Mouse (Mus musculus): Measurements from ENCODE around the gene Slc29a3.

Slc29a3 gene

DNA sequence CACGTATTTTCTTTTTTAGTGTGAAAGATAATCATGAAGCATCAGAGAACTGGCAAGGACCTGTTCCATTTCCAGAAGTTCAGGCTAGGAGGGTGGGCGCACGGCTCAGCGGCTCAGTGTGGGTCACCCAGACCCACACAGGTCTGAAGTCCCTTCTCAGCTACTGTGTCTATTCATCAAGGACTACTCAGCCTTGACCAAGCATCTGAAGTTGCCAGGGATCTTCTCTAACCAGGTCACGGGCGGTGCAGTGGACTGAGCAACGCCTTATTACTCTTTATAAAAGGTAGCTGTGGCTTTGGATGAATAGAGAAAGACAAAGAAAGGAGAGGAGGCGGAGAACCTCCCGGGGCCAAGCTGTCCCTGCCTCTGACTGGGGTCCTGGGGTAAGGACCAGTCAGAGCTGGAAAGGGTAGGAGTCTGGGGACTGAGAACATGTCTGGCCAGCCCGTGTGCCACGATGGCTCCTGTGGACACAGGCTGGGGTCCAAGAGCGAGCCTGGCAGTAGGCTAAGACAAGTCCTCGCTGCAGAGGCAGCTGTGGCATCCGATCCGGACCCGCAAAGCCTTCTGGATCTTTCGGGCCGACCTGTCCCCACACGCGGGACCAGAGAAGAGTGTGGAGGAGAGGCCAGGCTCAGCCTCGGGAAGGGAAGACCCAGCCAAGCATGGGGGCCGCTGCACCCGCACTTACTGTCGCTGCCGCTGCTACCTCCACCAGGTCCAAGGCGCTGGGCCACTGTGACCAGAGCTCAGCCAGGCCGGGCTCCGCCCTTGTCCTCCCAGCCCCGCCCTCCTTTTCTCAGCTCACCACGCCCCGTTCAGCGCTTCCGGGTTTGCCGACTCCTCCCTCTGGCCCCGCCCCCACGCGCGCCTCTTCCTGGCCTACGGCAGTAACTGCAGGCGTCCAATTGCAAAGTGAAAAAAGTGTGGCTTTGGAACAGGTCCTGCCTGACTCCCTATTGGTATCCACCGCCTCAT, at the start of gene Slc29a3:
Gene Slc29a3 (minus strand): TSS at position 755 of the 981 bp plus-strand sequence.
- DNase-seq (ENCODE audit: low spot score): peak; percentile 98

DNA sequence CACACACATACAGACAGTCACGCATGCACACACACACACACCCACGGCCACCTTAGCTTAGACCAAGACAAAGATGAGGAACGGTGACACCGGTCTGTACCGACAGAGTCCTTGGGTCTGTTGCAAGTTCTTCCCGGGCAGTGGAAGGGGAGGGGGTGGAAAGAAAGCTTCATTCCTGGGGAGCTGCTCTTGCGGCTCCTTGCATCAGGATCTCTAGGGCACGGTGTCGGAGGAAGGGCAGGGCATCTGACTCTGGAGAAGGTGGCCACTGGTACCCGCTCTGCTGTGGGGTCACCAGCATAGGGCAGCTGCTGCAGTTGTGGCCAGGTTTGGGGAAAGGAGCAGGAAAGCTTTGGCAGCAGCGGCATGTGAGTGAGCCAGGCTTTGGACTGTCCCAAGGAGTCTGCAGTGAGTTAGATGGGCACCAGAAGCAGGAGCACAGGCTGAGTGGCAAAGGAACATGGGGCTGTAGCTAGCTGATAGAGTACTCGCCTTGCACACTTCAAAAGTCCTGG, 49.4 kb upstream of the Slc29a3 start:
- no peak for DNase-seq (ENCODE audit: low spot score)

DNA sequence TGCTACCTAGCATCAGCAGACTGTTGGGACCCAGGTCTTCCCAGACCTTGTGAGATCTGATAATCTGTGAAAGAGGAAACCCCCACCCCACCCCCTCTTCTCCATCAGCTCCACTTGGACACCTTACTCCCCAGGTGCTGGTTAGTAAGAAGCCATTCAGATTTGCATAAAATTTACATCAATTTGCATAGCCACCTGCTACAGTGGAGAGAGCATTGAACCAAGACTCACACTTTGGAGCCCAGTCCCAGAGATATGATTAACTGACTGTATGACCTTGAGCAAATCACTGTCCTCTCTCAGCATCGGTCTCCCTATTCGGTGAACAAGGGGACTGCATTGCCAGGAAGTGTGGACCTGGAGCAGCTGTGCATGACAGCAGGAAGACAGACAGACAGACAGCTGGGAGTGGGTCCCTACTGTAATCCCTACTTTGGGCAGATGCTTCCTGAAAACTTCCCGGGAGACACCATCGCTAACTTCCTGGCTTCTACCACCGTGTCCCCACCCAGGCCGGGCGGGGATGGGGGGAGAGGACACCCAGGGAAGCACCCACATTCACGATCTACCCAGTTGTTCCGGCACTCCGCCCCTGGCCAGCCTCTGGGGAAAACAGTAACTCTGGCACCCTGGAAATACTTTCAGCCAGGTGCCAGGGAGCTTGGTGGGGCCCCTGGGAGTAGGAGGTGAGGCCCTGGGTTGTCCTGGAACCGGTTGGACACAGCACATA, 48.7 kb upstream of the Slc29a3 start:
- DNase-seq (ENCODE audit: low spot score): no peak

DNA sequence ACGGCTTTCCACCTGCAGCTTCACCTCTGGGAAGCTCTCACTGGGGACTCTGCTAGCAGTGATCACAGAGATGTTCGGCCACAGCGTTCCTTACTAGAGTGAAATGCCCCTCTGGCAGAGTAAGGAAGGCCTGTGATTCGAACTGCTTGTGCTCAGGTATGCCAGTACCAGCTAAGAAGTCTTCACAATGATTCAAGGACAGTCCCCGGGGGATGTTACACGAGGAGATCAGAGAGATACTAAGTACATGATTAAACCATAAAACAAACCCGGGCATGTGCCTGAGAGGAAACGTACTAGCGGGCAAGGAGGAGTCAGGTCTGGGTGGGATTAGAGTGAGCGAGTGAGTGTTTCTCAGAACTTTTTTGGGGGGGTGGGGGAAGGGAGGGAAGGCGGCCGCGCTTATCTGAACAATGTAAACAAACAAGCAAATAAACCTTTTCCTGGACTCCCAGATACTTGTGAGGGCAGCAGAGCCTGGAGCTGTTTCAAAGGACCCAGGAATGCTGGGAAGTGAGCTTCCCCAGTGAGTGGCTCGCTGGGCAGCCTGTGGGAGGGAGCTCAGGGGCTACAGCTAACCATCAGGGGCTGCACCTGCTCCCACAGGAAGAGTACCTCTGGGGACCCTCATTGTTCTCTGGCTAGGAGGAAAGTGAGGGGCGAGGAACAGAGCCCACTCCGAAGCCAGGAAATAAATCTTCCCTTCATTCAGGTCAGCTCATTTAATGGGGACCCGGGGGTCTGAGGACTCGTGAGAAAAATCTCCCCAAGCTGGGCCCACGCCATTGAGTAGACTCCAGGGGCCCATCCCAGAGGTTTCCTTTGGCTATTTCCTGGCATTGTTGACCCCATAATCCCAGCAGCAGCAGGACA, 47.9 kb upstream of the Slc29a3 start:
- no peak for DNase-seq (ENCODE audit: low spot score)

DNA sequence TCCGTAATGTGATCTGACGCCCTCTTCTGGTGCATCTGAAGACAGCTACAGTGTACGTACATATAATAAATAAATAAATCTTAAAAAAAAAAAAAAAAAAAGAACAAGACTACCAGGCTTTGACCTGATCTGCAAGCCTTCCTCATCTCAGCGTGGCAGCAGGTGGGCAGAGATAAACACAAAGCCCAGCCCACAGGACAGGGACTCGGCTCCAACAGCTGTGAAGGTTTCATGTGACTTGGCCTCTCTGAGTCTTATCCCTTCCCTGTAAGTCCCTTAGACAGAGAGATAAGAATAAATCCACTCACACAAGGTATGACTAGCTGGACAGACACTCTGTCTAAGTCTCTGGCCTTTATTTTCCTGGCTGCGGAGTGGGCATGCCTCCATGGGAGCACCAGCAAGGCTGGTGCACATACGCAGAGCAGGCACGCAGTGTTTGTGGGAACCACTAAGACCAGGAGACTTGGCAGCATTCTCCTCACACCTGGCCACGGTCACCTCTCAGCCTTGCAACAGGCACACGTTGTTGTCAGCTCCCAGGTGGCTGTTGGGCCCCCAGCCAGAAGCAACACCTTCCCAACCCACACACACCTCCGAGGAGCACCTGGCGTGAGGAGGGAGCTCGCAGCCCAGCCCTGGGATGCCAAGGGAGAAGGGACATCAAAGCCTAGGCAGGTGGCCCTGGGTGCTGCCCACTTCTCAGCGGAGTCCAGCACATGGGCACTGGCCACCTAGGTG, 45.3 kb upstream of the Slc29a3 start:
- DNase-seq (ENCODE audit: low spot score): no peak

DNA sequence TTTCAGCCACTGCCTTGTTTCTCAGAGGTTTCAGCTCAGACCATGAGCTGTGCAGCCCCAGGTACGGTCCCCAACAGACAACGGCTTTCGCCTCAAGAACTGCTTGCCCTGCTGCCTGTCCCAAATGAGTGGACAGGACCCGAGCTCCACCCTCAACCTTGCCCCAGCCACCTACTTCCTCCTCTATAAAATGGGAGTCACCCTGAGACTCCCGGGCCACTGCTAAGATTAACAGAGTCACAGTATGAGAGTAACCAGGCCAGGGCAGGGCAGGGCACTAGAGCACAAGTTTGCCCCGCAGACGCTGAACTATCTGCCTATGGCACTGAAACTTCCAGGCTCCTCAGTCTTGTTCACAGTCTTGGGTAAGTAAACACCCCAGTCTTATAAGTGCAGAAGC, 43.9 kb upstream of the Slc29a3 start:
- no peak for DNase-seq (ENCODE audit: low spot score)

DNA sequence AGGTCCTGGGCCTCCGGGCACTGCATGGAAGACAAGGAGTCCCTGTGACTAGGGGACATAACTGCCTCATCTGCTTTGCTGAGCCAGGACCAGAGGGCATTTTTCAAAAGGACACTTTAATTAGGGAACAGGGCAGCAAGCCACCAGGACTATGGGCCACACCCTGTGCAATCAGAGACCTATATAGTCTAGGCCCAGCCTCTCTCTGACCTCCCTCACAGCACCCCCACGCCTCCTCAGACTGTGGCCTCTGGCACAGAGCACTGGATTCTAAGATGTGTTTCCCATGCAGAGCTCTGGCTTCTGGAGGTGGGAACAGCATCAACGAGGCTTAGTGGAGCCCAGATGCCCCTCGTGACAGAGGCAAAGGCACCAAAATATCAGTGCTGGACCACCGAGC, 43.4 kb upstream of the Slc29a3 start:
- no peak for DNase-seq (ENCODE audit: low spot score)

DNA sequence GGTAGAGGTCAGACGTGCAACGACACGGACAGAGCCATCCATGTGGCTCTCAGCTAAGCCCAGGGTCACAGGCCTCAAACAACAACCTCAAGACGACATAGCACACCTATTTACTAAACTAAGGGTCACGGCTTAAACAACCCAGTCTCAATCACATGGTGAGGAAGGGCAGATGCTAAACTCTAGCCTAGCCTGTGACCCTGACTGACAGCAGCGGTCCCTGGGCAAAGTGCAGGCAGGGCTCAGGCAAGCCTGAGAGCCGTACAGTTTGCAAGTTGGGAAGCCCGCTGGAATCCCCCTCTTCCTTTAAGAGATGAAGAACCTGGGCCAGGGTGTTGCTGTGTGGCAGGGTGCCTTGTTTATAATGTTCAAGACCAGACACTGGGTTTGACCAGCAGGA, 42.2 kb upstream of the Slc29a3 start:
- no peak for DNase-seq (ENCODE audit: low spot score)

DNA sequence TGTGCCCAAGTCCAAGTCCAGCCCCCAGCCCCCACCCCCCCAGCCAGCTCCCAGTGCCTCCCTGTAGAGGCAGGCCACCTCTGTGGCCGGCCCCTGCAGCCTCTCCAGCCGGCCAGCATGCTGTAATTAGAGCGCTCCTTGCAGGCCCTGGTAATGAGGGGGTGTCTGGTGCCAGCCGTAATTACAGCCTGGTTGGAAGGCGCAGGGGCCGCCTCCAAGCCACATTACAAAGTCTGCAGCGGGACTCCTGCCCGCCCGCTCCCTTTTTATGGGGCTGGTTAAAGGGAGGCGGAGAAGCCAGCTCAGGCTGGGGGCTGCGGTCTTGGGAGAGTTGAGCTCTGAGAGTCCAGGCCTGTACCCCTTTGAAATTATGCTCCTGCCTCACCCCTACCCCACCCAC, 41.8 kb upstream of the Slc29a3 start:
- DNase-seq (ENCODE audit: low spot score): peak; percentile 69

DNA sequence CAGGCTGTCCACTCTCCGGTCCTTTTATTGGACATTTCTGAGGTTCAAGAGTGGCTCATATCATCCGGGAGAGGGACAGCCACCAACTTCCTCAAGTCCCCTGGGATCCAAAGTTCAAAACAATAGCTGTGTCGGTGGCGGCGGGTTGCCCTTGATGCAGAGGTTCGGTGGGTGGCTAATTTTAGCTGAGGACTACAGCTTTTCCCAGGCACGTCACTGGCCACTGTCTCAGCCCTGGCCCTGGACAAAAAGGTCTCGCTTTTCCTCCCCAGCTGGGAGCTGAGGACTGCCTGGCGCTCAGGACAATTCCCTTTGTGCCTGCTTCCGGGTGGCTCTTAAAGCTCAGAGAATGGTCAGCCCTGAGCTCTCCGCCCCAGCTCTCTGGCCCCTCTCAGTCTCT, 40.2 kb upstream of the Slc29a3 start:
- DNase-seq (ENCODE audit: low spot score): no peak

DNA sequence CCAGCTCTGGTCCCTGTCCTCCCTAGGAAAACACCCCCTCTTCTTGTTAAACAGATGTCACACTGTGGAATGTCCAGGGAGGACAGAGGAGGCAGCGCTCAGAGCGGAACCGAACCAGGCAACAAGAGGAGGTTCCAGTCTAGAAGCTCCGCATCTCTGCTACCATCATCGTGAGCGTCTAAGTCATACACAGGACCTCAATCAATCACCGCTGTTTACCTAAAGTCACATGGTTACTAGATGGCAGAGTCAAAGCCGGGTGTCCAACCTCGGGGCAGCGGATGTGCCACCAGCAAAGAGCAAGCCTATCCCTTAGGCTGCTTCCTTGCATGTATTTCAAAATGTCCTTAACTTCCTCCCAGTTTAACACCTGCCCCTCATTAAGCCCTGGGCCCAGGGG, 39.8 kb upstream of the Slc29a3 start:
- no peak for DNase-seq (ENCODE audit: low spot score)

DNA sequence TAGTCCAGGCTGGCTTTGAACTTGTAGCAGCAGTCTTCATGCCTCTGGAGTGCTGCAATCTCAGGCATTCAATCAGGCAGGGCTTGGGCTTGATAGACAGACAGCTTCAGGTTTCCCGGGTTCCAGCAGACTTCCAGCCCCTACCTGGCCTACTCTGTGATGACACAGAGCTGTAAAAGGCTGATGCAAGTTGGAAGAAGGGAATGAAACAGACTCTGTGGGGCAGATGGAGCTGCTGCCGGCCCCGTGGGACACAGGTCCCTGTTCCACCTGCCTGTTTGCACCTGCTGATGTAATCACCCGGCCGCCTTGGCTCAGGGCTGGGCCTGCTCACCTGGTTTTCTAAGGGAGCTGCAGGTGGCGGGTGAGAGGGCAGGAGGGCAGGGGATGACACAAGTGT, 38.3 kb upstream of the Slc29a3 start:
- DNase-seq (ENCODE audit: low spot score): no peak

DNA sequence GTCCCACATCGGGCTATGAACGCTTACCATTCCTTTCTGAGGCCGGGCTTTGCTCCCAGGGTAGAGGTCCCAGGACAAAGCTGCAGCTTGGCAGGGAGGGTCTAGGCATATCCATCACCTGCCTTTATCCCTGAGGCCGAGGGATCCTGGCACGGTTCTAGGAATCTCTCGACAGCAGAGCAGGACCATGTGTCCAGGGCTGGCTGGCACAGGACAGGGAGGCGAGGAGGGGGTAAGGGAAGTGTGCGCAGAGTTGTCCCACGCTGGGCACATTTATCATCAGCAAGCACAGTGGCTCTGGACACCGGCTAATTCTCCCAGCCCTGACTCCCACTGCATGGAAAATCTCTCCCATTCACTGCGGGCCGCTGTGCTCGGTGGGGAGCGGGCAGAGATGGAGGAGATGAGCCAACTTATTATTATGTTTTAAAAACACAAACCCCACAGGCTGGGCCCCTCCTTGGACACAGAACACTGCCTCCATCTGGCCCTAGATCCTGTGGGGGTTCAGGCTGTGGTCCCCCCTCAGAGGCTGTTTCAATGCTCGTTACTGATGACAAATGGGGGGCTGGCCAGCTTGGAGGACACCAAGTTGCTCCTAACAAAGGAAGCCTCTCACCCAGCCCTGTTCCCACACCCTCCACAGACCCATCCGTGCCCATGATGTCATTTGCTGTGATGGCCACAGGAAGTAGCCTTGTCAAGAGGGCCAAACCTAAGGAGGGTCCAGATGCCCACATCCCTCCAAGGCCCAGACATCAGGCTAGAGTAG, 34.9 kb upstream of the Slc29a3 start:
- no peak for DNase-seq (ENCODE audit: low spot score)

DNA sequence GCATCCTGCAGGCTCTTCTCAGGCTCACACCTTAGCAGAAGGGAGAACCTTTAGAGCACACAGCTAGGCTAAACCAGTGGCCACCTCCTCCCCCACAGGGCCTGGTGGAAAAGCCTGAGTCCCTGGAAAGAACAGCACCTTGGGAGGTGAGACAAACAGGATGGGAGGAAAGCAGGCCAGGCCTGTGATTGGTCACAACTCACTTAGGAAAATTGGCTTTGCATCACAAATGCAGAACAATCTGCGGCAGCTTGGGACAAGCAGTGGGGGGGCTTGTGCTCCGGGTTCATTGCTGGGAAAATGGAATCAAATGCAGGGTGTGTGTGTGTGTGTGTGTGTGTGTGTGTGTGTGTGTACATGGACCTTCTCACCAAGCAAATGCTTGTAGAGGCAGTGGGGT, 31.0 kb upstream of the Slc29a3 start:
- no peak for DNase-seq (ENCODE audit: low spot score)

DNA sequence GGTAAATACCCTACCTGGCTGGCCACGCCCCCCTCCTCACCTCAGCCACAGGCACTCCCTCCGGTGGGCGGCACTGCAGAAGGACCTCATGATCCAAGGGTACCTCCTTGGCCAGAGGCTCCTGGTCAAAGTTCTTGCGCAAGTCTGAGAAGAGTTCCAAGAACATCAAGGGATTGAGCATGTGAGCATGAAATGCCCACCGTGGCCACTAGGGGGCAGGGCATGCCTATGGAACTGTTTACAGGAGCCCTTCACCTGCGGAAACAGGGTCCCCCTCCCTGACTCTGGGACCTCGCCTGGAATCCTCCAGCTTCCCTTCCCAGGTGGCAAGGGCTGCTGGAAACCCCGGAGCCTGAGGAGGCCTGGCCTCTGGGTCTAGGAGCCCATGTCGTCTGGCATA, 27.0 kb upstream of the Slc29a3 start:
- peak; percentile 92 for DNase-seq (ENCODE audit: low spot score)

DNA sequence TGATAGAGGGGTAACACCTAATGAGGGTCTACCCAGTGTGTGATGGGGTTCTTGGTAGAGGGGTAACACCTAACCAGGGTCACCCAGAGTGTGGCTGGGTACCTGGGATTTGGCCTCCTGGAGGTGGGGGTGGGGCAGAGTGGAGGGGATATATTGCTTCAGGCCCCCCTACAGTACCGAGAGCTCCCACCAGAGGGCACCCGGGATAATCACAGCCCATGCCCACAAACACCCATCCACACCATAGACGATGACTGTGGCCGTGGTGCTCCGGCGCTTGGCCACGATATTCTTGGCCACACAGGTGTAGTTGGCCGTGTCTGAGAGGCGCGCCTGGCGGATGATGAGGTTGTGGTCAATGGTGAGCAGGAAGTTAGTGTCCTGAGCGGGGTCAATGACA, 25.9 kb upstream of the Slc29a3 start:
- DNase-seq (ENCODE audit: low spot score): peak; percentile 78

DNA sequence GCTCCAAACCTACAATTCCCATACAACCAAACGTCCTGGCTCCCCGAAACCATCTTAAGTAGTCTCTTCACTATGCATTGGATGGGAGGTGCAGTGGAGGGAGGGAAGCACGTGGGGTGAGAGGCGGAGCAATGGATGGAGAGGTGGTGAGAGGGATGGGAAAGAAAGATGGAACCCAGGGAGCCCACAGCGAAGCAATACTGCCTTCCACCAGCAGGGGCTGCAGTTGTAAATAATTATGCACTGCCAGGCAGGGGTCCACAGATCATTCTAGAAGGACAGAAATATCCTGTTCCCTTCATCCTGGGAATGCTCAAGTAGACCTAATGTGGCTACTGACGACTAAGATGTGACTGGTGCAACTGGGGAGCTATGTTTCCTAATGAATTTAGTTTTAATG, 22.9 kb upstream of the Slc29a3 start:
- peak; percentile 63 for DNase-seq (ENCODE audit: low spot score)

DNA sequence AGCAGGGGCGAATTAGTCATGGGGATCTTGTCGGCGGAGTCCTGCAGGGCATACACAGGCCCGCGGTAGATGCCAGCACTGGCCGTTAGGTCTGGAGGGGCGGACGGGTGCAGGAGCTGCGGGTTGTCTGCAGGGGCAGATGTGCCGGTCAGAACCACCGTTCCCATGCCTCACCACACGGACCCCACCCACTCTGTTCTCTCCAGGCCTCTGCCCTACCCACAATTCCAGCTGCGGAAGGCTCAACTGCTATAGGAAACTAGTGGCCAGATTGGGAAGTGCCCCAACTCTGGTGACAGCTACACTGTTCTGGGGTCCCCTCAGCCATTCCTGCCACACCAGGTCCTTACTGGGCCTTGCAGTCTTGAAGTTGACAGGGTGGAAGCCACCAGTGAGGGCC, 22.0 kb upstream of the Slc29a3 start:
- DNase-seq (ENCODE audit: low spot score): no peak

DNA sequence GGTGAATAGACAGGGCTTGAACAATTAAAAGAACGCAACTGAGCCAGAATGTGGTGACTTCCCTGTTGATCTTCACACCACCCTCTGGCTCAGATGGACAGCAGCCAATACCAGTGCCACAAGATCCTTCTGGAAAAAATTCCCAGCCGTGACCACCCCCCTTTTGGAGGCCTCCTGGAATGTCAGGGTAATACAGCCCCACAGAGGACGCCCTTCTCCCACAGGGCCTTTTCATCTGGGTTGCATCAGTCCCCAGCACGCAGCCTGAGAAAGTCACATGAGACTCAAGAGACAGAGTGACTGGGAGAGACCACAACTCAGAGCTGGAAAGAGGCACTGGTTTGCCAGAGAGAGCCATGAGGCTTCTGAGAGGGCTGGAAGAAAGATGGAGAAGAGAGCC, 18.3 kb upstream of the Slc29a3 start:
- no peak for DNase-seq (ENCODE audit: low spot score)

DNA sequence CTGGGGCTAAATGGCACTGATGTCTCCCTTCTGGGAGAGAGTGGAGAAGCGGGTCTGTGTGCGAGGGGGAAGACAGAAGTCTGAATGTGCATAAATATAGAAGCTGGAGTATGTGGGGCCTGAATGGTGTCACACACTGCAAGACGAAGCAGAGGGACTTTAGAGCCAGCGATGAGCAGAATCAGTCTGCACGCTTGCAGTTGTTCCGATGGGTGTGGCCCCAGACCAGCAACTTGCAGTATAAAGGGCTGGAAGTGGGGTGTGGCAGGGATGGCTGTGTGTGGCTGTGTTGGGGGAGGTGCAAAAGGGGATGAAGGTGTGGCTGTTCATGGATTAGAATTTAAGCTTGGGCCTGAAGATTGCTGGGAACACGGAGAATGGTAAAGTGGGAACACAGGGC, 16.0 kb upstream of the Slc29a3 start:
- no peak for DNase-seq (ENCODE audit: low spot score)

DNA sequence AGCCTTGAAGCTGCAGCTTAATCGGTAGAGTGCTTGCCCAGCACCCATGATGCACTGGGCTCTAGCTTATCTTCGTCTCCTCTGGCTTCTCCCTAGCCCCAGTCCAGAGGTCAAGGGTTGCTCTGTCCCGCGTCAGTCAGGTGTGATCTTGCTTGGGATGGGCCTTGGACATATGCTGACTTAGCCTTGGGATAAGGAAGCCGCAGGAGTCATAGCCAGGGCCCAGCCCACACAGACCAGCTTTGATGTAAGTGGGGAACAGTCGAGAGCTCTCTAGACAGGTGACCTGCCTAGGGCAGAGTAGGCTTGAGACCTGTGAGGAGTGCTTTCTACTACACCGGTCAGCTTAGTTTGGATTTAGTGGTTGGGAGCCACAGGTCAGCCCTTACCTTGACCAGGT, 14.8 kb upstream of the Slc29a3 start:
- no peak for DNase-seq (ENCODE audit: low spot score)

Data from retina, embryonic 14.5 days (tissue).